Mouse (Mus musculus) G1E (cell line): Measurements from ENCODE around the gene Bcl2l1.

Source experiments
- CTCF ChIP-seq: IDR thresholded peaks from 2 replicates; pipeline ENCODE4 v1.5.1; 2012; ENCODE audit warnings: low read depth, low read length, inconsistent platforms, mixed read lengths
- GATA1 ChIP-seq: IDR thresholded peaks from 2 replicates; pipeline ENCODE4 v1.6.1; 2012; ENCODE audit warnings: borderline replicate concordance, low read length, inconsistent platforms, mixed read lengths
- GATA2 ChIP-seq: IDR thresholded peaks from 2 replicates; pipeline ENCODE4 v1.6.1; 2012; ENCODE audit warnings: low read depth, low read length, inconsistent platforms, borderline replicate concordance
- POLR2AphosphoS5 ChIP-seq: IDR thresholded peaks from 2 replicates; pipeline ENCODE4 v1.6.1; 2012; ENCODE audit warnings: low read depth, low read length, inconsistent platforms; ENCODE audit not compliant: insufficient replicate concordance
- TAL1 ChIP-seq: conservative IDR thresholded peaks from 2 replicates; pipeline ENCODE4 v1.6.1; 2012; ENCODE audit warnings: low read depth, low read length, inconsistent platforms, mixed read lengths

- TF ChIP-seq CTCF (no peak), POLR2AphosphoS5 (no peak), GATA1 (no peak), TAL1 (no peak), GATA2 (no peak)
These were observed 73.2 kb downstream of the Bcl2l1 start for GRCm38 (mm10) chr2:152758351-152758750.
